Mouse (Mus musculus) cerebellum, adult 11-12 months (tissue): ENCODE results near the gene Gbp5.
A peak's percentile ranks its signal among the peaks of the same experiment; 100 is the strongest.

ENCODE experiments used
- DNase-seq: peaks from one replicate; pipeline ENCODE4 v3.0.0; 2022

Gene Gbp5

GRCm38 (mm10) chr3:142546690-142547089 is 52.9 kb downstream of the Gbp5 start:
- no peak for DNase-seq

GRCm38 (mm10) chr3:142550052-142550676 is 56.4 kb downstream of the Gbp5 start:
- no peak for DNase-seq

- no peak for DNase-seq
These were observed 60.8 kb downstream of the Gbp5 start for GRCm38 (mm10) chr3:142554601-142555000.

- no peak for DNase-seq
These were observed 61.8 kb downstream of the Gbp5 start for GRCm38 (mm10) chr3:142555623-142556022.

GRCm38 (mm10) chr3:142559632-142560228 is 66.0 kb downstream of the Gbp5 start, which contains the start of gene Gbp3:
Gene Gbp3 (plus strand): TSS chr3:142560026.
- DNase-seq = no peak

GRCm38 (mm10) chr3:142560296-142560948 is 66.6 kb downstream of the Gbp5 start:
- peak; percentile 60 for DNase-seq

- no peak for DNase-seq
These were observed 67.4 kb downstream of the Gbp5 start for GRCm38 (mm10) chr3:142561045-142561646.

- DNase-seq = no peak
These were observed 67.9 kb downstream of the Gbp5 start for GRCm38 (mm10) chr3:142561666-142562065.

GRCm38 (mm10) chr3:142567490-142567889 is 73.7 kb downstream of the Gbp5 start:
- DNase-seq = peak; percentile 32

GRCm38 (mm10) chr3:142570738-142571137 is 77.0 kb downstream of the Gbp5 start:
- no peak for DNase-seq
